Mouse (Mus musculus) liver, embryonic 14.5 days (tissue): ENCODE measurements around the gene Cds2.

Experiments
- CTCF ChIP-seq: IDR thresholded peaks from 2 replicates; pipeline ENCODE4 v1.5.1; 2016; ENCODE audit warnings: antibody characterized with exemption, low read depth, control low read depth
- EP300 ChIP-seq: IDR thresholded peaks from 2 replicates; pipeline ENCODE4 v1.6.1; 2016; ENCODE audit warnings: antibody characterized with exemption, low read depth

- TF ChIP-seq CTCF (no peak), EP300 (no peak)
Measured at GRCm38 (mm10) chr2:132235975-132236374, 27.0 kb upstream of the Cds2 start.
